Mouse (Mus musculus) neural tube, embryonic 12.5 days (tissue): ENCODE results near the gene Mapre1. TPM values are rescaled to one million over a fixed set of nuclear protein-coding genes. Genes with fewer than 3 reads are reported as not detected.
"Not testable (repeated sequence)": the region's sequence is repeated elsewhere in the genome, so short reads cannot be mapped to it uniquely, and the experiment has no call there.

ENCODE experiments used
- ATAC-seq: fragments of 200-750 bp; cut with Nextera tagmentation; 2 replicates; pipeline ENCODE4 v1.8.0; 2017; ENCODE audit warnings: low read depth, mild to moderate bottlenecking, moderate TSS enrichment, moderate library complexity; ENCODE audit not compliant: low FRiP score
- H3K27ac ChIP-seq: fragments of 300-500 bp; sonication (generic); 2 replicates; pipeline ENCODE4 v1.5.1; 2016
- H3K27me3 ChIP-seq: fragments of 300-500 bp; sonication (generic); replicated peaks from 2 replicates; pipeline ENCODE4 v1.6.1; 2016; ENCODE audit warnings: mild to moderate bottlenecking
- H3K36me3 ChIP-seq: fragments of 300-500 bp; sonication (generic); 2 replicates; pipeline ENCODE4 v1.6.1; 2016; ENCODE audit warnings: mild to moderate bottlenecking
- H3K4me1 ChIP-seq: fragments of 300-500 bp; sonication (generic); 2 replicates; pipeline ENCODE4 v1.6.1; 2016
- H3K4me2 ChIP-seq: fragments of 300-500 bp; sonication (generic); replicated peaks from 2 replicates; pipeline ENCODE4 v1.6.1; 2016; ENCODE audit warnings: mild to moderate bottlenecking
- H3K4me3 ChIP-seq: fragments of 300-500 bp; sonication (generic); 2 replicates; pipeline ENCODE4 v1.5.1; 2016
- H3K9ac ChIP-seq: fragments of 300-500 bp; sonication (generic); 2 replicates; pipeline ENCODE4 v1.6.1; 2016; ENCODE audit warnings: mild to moderate bottlenecking
- H3K9me3 ChIP-seq: fragments of 300-500 bp; sonication (generic); 2 replicates; pipeline ENCODE4 v1.6.1; 2016; ENCODE audit warnings: mild to moderate bottlenecking
- WGBS: fragments of 180-500 bp; shearing (Covaris S2); methylation state at CpG from one replicate; pipeline ENCODE4 v1.1.7; 2016; 5-methylcytosine and 5-hydroxymethylcytosine counted together
- polyA plus RNA-seq: library from polyadenylated mRNA; unstranded; fragments of >200 nt; fragmentation: Nextera tagmentation; extraction: Ambion mirVana; gene quantifications from 2 replicates; pipeline ENCODE4 v1.2.1, GENCODE M21; 2016

Mapre1 gene
- polyA plus RNA-seq, 1 experiment from 2014 or later, result 422 TPM

- ATAC-seq, result no peak
- Histone ChIP-seq H3K36me3 (no peaks in the 10 kb centered on the region), H3K9ac (no peak overlapping the region), H3K27me3 (no peaks in the 10 kb centered on the region), H3K4me2 (no peak overlapping the region), H3K27ac (no peak overlapping the region), H3K9me3 (no peaks in the 10 kb centered on the region), H3K4me1 (peaks cover 12% of the 10 kb centered on the region), H3K4me3 (no peak overlapping the region)
- WGBS, result 89% methylated on average over 4 of the region's 4 CpGs
Observed at GRCm38 (mm10) chr2:153781181-153781580, 40.1 kb downstream of the Mapre1 start.

GRCm38 (mm10) chr2:153784668-153785067 is 43.6 kb downstream of the Mapre1 start:
- Histone ChIP-seq H3K9me3 (no peaks in the 10 kb centered on the region), H3K9ac (no peak overlapping the region), H3K27me3 (no peaks in the 10 kb centered on the region), H3K4me3 (no peak overlapping the region), H3K36me3 (no peaks in the 10 kb centered on the region), H3K4me1 (no peaks in the 10 kb centered on the region), H3K4me2 (no peak overlapping the region), H3K27ac (no peak overlapping the region)
- no peak for ATAC-seq
- WGBS, result 94% methylated on average over 2 of the region's 2 CpGs

GRCm38 (mm10) chr2:153793366-153793765 is 52.3 kb downstream of the Mapre1 start:
- Histone ChIP-seq H3K27ac (no peak overlapping the region), H3K36me3 (no peaks in the 10 kb centered on the region)
- no peak for ATAC-seq

DNA sequence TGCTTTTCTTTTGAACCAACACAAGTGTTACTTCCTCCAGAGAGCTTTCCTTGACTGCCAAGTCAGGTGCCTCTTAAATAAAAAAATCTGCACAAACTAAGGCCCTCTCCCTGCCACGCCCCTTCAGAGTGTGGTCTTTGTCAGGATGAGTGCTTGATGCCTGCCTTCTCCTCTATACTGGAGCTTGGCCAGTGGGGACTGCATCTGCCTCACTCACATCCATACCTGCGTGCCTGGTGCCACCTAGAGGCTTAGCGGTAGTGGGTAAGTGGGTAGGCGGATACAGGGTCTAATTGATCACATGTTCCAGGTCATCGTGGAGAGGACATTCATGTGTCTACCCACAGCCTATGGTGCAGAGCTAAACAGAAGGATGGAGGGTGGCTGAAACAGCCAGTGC is 54.0 kb downstream of the Mapre1 start:
- WGBS, result 56% methylated on average over 5 of the region's 5 CpGs
- no peak; the same call in 1 of the 2 replicates for ATAC-seq
- Histone ChIP-seq H3K27me3 (no peaks in the 10 kb centered on the region), H3K9me3 (no peaks in the 10 kb centered on the region), H3K9ac (no peak overlapping the region), H3K4me2 (no peak overlapping the region), H3K27ac (no peak overlapping the region), H3K4me3 (no peak overlapping the region), H3K4me1 (no peaks in the 10 kb centered on the region), H3K36me3 (no peaks in the 10 kb centered on the region)

More at GRCm38 (mm10) chr2:153793366-153793765, 52.3 kb downstream of the Mapre1 start:
- Histone ChIP-seq H3K27me3 (no peaks in the 10 kb centered on the region), H3K4me1 (no peaks in the 10 kb centered on the region), H3K9ac (no peak overlapping the region), H3K4me3 (no peak overlapping the region), H3K4me2 (no peak overlapping the region), H3K9me3 (no peaks in the 10 kb centered on the region)

DNA sequence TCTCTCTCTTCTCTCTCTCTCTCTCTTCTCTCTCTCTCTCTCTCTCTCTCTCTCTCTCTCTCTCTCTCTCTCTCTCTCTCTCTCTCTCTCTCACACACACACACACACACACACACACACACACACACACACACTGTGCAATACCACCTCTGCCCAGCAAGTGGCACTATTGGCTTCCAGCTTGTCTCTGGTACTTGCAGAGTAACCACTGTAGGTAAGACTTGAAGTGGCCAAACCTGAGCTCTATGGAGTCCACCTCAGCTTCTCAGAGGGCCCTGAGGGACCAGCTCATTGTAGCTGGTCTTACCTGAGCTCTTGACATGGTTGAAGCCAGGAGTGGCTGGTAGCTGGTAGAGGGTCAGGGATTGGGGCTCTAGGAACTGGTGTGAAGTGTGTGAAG is 66.4 kb downstream of the Mapre1 start:
- H3K4me3 ChIP-seq, ATAC-seq, H3K9me3 ChIP-seq, H3K4me1 ChIP-seq, H3K27me3 ChIP-seq, H3K4me2 ChIP-seq, H3K27ac ChIP-seq, H3K36me3 ChIP-seq, H3K9ac ChIP-seq: not testable (repeated sequence)

DNA sequence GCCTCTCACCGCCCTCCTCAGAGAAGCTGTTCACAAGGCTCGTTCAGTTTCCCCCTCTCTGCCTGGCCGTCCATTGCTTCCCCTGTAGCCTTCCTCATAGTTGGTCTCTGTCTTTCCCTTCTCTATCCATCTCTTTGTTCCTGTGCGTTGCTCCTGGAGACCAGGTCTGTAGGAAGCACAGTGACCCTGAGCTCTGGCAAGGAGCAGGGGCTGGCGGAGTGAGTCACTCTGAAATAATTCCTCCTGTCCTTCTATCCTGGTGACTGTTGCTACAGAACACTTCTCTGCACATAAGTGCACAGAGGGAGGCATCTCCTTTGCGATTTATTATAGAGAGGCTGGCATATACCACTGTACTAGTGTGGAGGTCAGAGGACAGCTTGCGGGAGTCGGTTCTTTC is 67.1 kb downstream of the Mapre1 start:
- Histone ChIP-seq H3K27ac (no peak overlapping the region), H3K36me3 (no peaks in the 10 kb centered on the region), H3K27me3 (no peaks in the 10 kb centered on the region), H3K4me1 (no peaks in the 10 kb centered on the region), H3K9me3 (no peaks in the 10 kb centered on the region), H3K9ac (no peak overlapping the region), H3K4me2 (no peak overlapping the region), H3K4me3 (no peak overlapping the region)
- 77% methylated on average over 8 of the region's 8 CpGs for WGBS
- no peak for ATAC-seq

DNA sequence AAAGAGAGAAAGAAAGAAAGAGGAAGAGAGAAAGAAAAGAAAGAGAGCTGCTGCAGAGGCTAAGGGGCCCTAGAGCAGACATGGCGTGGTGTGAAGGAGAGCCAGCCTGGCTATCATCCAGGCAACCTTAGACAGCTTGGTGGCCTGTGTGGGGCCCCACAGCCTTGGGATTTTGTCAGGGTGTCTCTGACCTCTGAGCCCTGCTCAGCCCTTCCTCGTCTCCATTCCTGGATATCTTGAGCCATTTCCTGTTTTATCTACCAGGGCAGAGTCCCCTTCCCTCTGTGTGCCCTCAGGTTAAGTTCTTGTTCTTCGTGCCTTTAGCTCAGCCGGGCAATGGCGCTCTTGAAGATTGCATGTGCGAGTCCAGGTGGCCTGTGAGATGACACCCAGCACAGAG is 67.8 kb downstream of the Mapre1 start:
- Histone ChIP-seq H3K4me2 (no peak overlapping the region), H3K36me3 (no peaks in the 10 kb centered on the region), H3K27ac (no peak overlapping the region), H3K9ac (no peak overlapping the region), H3K27me3 (no peaks in the 10 kb centered on the region), H3K9me3 (no peaks in the 10 kb centered on the region), H3K4me1 (no peaks in the 10 kb centered on the region), H3K4me3 (no peak overlapping the region)
- WGBS, result 87% methylated on average over 6 of the region's 6 CpGs
- ATAC-seq, result no peak

GRCm38 (mm10) chr2:153809921-153810320 is 68.8 kb downstream of the Mapre1 start:
- H3K27me3 ChIP-seq, result no peaks in the 10 kb centered on the region
- no peak for ATAC-seq
- H3K27ac ChIP-seq, result no peak overlapping the region
- no peak overlapping the region for H3K4me3 ChIP-seq
- H3K4me1 ChIP-seq, result no peaks in the 10 kb centered on the region
- H3K36me3 ChIP-seq, result no peaks in the 10 kb centered on the region
- H3K4me2 ChIP-seq, result no peak overlapping the region
- no peak overlapping the region for H3K9ac ChIP-seq
- H3K9me3 ChIP-seq, result no peaks in the 10 kb centered on the region
- WGBS, result 73% methylated on average over 3 of the region's 3 CpGs

DNA sequence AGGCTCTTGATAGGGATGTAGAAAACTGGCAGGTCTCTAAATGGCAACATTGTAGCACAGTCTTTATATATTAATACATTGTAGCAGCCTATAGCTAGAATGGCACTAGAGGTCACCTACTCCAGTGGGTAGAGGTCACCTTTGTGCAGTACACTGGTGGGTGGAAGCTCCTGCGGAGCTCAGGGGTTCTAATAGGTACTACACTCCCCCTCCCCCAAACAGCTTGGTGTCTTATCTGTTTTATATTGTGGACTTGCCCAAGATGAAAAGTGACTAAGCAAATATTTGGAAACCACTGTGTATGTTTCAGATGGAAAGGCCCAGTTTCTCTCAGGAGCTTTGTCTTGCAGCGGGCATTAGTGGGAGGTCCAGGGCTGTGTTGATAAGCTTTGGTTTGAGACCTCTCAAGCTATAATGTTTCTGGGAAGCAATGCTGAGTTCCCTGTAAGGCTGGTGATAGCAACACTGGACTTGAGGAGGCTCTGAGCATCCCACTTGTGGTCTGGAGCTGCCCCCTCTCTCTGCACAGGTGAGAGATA is 81.0 kb downstream of the Mapre1 start:
- H3K9me3 ChIP-seq, result no peaks in the 10 kb centered on the region
- no peak overlapping the region for H3K4me2 ChIP-seq
- ATAC-seq, result no peak
- no peaks in the 10 kb centered on the region for H3K36me3 ChIP-seq
- no peak overlapping the region for H3K27ac ChIP-seq
- 92% methylated on average over 2 of the region's 2 CpGs for WGBS
- no peak overlapping the region for H3K4me3 ChIP-seq
- no peak overlapping the region for H3K9ac ChIP-seq
- H3K27me3 ChIP-seq, result no peaks in the 10 kb centered on the region
- H3K4me1 ChIP-seq, result no peaks in the 10 kb centered on the region

Other genes starting within 250 kb of the Mapre1 start
- not detected in 2 replicates for gene 4930404H24Rik, start 248.5 kb upstream of the Mapre1 start, polyA plus RNA-seq
- 36.3 and 39.9 TPM in 2 replicates for gene Nol4l, start 211.3 kb upstream of the Mapre1 start, polyA plus RNA-seq
- 69.5 and 76.8 TPM in 2 replicates for gene Commd7, start 108.5 kb upstream of the Mapre1 start, polyA plus RNA-seq
- 6.6 and 7.4 TPM in 2 replicates for gene Dnmt3b, start 91.8 kb upstream of the Mapre1 start, polyA plus RNA-seq
- gene Dnmt3c, start 44.6 kb upstream of the Mapre1 start, polyA plus RNA-seq, result 0.11 and 0.17 TPM in 2 replicates
- gene Efcab8, start 38.7 kb downstream of the Mapre1 start, polyA plus RNA-seq, result not detected in 2 replicates
- not detected in 2 replicates for gene Sun5, start 129.8 kb downstream of the Mapre1 start, polyA plus RNA-seq
- not detected in 2 replicates for gene Bpifb2, start 133.8 kb downstream of the Mapre1 start, polyA plus RNA-seq
- gene Bpifb6, start 159.1 kb downstream of the Mapre1 start, polyA plus RNA-seq, result not detected in 2 replicates
- gene Bpifb3, start 177.0 kb downstream of the Mapre1 start, polyA plus RNA-seq, result not detected in 2 replicates
- not detected in 2 replicates for gene Bpifb4, start 196.9 kb downstream of the Mapre1 start, polyA plus RNA-seq
- gene Bpifa6, start 233.7 kb downstream of the Mapre1 start, polyA plus RNA-seq, result not detected in 2 replicates